Mouse (Mus musculus) mouse trophoblast stem cell (cell line): ENCODE data around the gene Syt5.

ENCODE experiments used
- in situ Hi-C, 2 experiments: fragments of 300-500 bp; cut with MseI, MboI; formaldehyde crosslinking; loops; 2 replicates in 1 of 2; 3 replicates in 1 of 2; pipeline ENCODE4 v1.15.1; 2025

Syt5 gene

GRCm38 (mm10) chr7:4523205-4524130 lies 23.9 kb downstream of the Syt5 start:
- in situ Hi-C loops, result no loop called here

- in situ Hi-C loops, result no loop called here
Observed at GRCm38 (mm10) chr7:4522292-4522691, 25.0 kb downstream of the Syt5 start.

GRCm38 (mm10) chr7:4521231-4522003 lies 25.9 kb downstream of the Syt5 start:
- in situ Hi-C loops, result no loop called here

GRCm38 (mm10) chr7:4518487-4518886 lies 28.9 kb downstream of the Syt5 start:
- in situ Hi-C loops, result no loop called here

GRCm38 (mm10) chr7:4516332-4517050 lies 30.9 kb downstream of the Syt5 start, which contains the start of gene Tnnt1:
Gene Tnnt1, minus strand, starts transcription at chr7:4516382.
- in situ Hi-C loops, result no loop called here

- in situ Hi-C loops, result no loop called here
Observed at GRCm38 (mm10) chr7:4515853-4516252, 31.5 kb downstream of the Syt5 start.

- in situ Hi-C loops, result no loop called here
Observed at GRCm38 (mm10) chr7:4513829-4514712, 33.3 kb downstream of the Syt5 start.

- in situ Hi-C loops, result no loop called here
Observed at GRCm38 (mm10) chr7:4513236-4513635, 34.1 kb downstream of the Syt5 start.

- in situ Hi-C loops, result no loop called here
Observed at GRCm38 (mm10) chr7:4511489-4512224, 35.7 kb downstream of the Syt5 start.

GRCm38 (mm10) chr7:4509863-4510608 lies 37.3 kb downstream of the Syt5 start:
- in situ Hi-C loops, result no loop called here

- in situ Hi-C loops, result no loop called here
Observed at GRCm38 (mm10) chr7:4508739-4509116, 38.6 kb downstream of the Syt5 start.

- in situ Hi-C loops, result no loop called here
Observed at GRCm38 (mm10) chr7:4508062-4508738, 39.1 kb downstream of the Syt5 start.

GRCm38 (mm10) chr7:4507220-4507619 lies 40.1 kb downstream of the Syt5 start:
- in situ Hi-C loops, result no loop called here

GRCm38 (mm10) chr7:4504646-4505435 lies 42.5 kb downstream of the Syt5 start:
- in situ Hi-C loops, result no loop called here

- in situ Hi-C loops, result no loop called here
Observed at GRCm38 (mm10) chr7:4503858-4504257, 43.5 kb downstream of the Syt5 start.

- in situ Hi-C loops, result no loop called here
Observed at GRCm38 (mm10) chr7:4503100-4503499, 44.2 kb downstream of the Syt5 start.

- in situ Hi-C loops, result no loop called here
Observed at GRCm38 (mm10) chr7:4502421-4503090, 44.8 kb downstream of the Syt5 start.
